Mouse (Mus musculus) liver, embryonic 14.5 days (tissue): Measurements from ENCODE around the gene Aqp9. TPM values are rescaled to one million over a fixed set of nuclear protein-coding genes. Genes with fewer than 3 reads are reported as not detected.

Experiments used
- ATAC-seq: fragments of 200-750 bp; cut with Nextera tagmentation; 2 replicates; pipeline ENCODE4 v1.8.0; 2017; ENCODE audit warnings: moderate number of reproducible peaks, mild to moderate bottlenecking, moderate library complexity; ENCODE audit not compliant: insufficient read depth
- DNase-seq, 3 experiments: peaks; one replicate each; pipeline ENCODE4 v3.0.0-alpha.2; 2012 to 2013; ENCODE audit warnings: low read depth in 3 of 3, low spot score in 3 of 3
- H3K27ac ChIP-seq: fragments of 300-500 bp; sonication (generic); 2 replicates; pipeline ENCODE4 v1.5.1; 2014; ENCODE audit warnings: moderate library complexity, mild to moderate bottlenecking, control low read depth, inconsistent platforms
- H3K27me3 ChIP-seq: fragments of 300-500 bp; sonication (generic); 2 replicates; pipeline ENCODE4 v1.6.1; 2014; ENCODE audit warnings: mild to moderate bottlenecking, low read length, moderate library complexity; ENCODE audit not compliant: control insufficient read depth, insufficient read depth
- H3K36me3 ChIP-seq: fragments of 300-500 bp; sonication (generic); replicated peaks from 2 replicates; pipeline ENCODE4 v1.6.1; 2014; ENCODE audit warnings: low read depth; ENCODE audit not compliant: control insufficient read depth, insufficient read depth
- H3K4me1 ChIP-seq, 2 experiments: fragments of 200-500 bp in 1 of 2; fragments of 300-500 bp in 1 of 2; sonication (generic) in 1 of 2; replicated peaks; 2 replicates each; pipeline ENCODE4 v1.6.1; 2012 to 2014; ENCODE audit warnings: antibody characterized with exemption in 1 of 2, inconsistent platforms in 1 of 2, low read length in 1 of 2; ENCODE audit not compliant: control insufficient read depth in 2 of 2, insufficient read depth in 2 of 2
- H3K4me2 ChIP-seq: fragments of 300-500 bp; sonication (generic); 2 replicates; pipeline ENCODE4 v1.6.1; 2014; ENCODE audit warnings: low read depth, mild to moderate bottlenecking, control low read depth, moderate library complexity
- H3K4me3 ChIP-seq, 2 experiments: fragments of 200-500 bp in 1 of 2; fragments of 300-500 bp in 1 of 2; sonication (generic) in 1 of 2; 2 replicates each; pipeline ENCODE4 v1.5.1; 2012 to 2014; ENCODE audit warnings: low read depth in 2 of 2, low read length in 2 of 2, mild to moderate bottlenecking in 2 of 2, control low read depth in 1 of 2, inconsistent platforms in 1 of 2, moderate library complexity in 1 of 2; ENCODE audit not compliant: insufficient read depth in 1 of 2
- H3K9ac ChIP-seq: fragments of 300-500 bp; sonication (generic); replicated peaks from 2 replicates; pipeline ENCODE4 v1.6.1; 2014; ENCODE audit warnings: mild to moderate bottlenecking, control low read depth, moderate library complexity
- H3K9me3 ChIP-seq: fragments of 300-500 bp; sonication (generic); 2 replicates; pipeline ENCODE4 v1.6.1; 2016; ENCODE audit warnings: low read length, mixed read lengths; ENCODE audit not compliant: control insufficient read depth
- CTCF ChIP-seq: IDR thresholded peaks from 2 replicates; pipeline ENCODE4 v1.5.1; 2016; ENCODE audit warnings: antibody characterized with exemption, low read depth, control low read depth
- EP300 ChIP-seq: IDR thresholded peaks from 2 replicates; pipeline ENCODE4 v1.6.1; 2016; ENCODE audit warnings: antibody characterized with exemption, low read depth
- WGBS: fragments of 180-500 bp; shearing (Covaris S2); extraction: QIAGEN DNeasy Blood & Tissue Kit; methylation state at CpG from one replicate; pipeline ENCODE4 v1.1.7; 2014; ENCODE audit not compliant: insufficient replicate concordance; 5-methylcytosine and 5-hydroxymethylcytosine counted together
- polyA plus RNA-seq, 2 experiments: library from polyadenylated mRNA; depleted of rRNA in 1 of 2; stranded (reverse) in 1 of 2; unstranded in 1 of 2; fragments of >200 nt; fragmentation: Nextera tagmentation in 1 of 2; extraction: Ambion mirVana in 1 of 2; gene quantifications; 2 replicates each; pipeline versions ENCODE4 v1.2.1 to v1.2.3; 2012 to 2014

Aqp9 gene
- polyA plus RNA-seq, 2 experiments, result 4.1 to 8.6 TPM

- peak overlapping the region in 1 of 2 experiments; percentile 20; a peak in 1 of 4 replicates for H3K4me3 ChIP-seq
Measured at GRCm38 (mm10) chr9:71164353-71164752, 4.1 kb downstream of the Aqp9 start.

DNA sequence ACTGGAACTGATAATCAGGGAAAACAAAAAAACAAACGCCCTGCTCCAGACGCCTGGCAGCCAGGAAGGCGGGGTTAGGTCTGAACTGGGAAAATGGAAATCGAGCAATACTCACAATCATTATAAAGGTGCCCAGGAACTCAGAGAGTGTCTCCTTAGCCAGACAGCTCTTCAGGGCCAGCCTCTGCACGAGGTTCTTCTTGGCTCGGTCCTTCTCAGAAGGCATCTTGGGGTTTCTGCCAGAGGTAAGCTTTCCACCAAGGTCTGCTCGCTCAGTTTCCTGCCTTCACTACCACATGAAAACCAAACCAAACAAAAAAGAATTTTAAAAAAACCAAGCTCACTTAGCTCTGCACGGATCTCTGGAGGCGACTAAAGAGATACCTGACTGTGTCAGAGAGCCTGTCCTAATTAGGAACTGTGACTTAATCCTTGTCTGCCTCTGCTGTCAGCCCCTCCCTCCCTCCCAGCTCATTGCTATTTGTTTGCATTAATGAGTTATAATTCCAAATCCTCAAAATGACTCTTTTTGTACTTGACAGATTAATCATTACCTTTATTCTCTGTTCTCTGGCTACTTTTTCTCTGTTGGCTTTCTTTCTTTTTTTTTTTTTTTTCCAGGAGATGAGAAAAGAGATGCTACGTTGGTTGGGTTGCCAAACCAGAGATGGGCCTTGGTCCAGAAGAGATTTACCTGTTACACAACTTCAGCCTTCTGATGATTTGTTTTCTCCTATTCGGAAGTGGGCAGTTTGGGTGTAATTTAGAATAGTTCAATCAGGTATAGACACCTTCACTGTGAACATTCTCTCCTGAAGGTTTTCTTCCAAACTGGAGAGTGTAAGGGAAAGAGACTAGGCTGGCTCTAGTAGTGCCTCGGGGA, 5.4 kb downstream of the Aqp9 start:
- Histone ChIP-seq H3K9ac (peak overlapping the region; percentile 74), H3K4me2 (peak overlapping the region; percentile 74), H3K27me3 (no peaks in the 10 kb centered on the region), H3K36me3 (no peaks in the 10 kb centered on the region), H3K4me1 (peaks cover 89 to 93% of the 10 kb centered on the region in 2 experiments), H3K9me3 (no peaks in the 10 kb centered on the region), H3K4me3 (peak overlapping the region; percentile 36 to 45), H3K27ac (peak overlapping the region; percentile 100)
- no peak for TF ChIP-seq EP300
- ATAC-seq (peak; percentile 14; the same call in 1 of the 2 replicates), DNase-seq (no peak)
- 24% methylated on average over 12 of the region's 12 CpGs for WGBS

More at GRCm38 (mm10) chr9:71164353-71164752, 4.1 kb downstream of the Aqp9 start:
- Histone ChIP-seq H3K36me3 (no peaks in the 10 kb centered on the region), H3K9ac (peak overlapping the region; percentile 85), H3K27ac (peak overlapping the region; percentile 100), H3K4me1 (peaks cover 85 to 87% of the 10 kb centered on the region in 2 experiments), H3K9me3 (no peaks in the 10 kb centered on the region), H3K27me3 (no peaks in the 10 kb centered on the region), H3K4me2 (peak overlapping the region; percentile 86)
- ATAC-seq, result 0 out of 2 replicates have a peak, but pooled peaks have one; percentile 3
- WGBS, result 57% methylated on average over 3 of the region's 3 CpGs
- no peak for DNase-seq
- no peak for TF ChIP-seq CTCF
- TF ChIP-seq EP300, result no peak

DNA sequence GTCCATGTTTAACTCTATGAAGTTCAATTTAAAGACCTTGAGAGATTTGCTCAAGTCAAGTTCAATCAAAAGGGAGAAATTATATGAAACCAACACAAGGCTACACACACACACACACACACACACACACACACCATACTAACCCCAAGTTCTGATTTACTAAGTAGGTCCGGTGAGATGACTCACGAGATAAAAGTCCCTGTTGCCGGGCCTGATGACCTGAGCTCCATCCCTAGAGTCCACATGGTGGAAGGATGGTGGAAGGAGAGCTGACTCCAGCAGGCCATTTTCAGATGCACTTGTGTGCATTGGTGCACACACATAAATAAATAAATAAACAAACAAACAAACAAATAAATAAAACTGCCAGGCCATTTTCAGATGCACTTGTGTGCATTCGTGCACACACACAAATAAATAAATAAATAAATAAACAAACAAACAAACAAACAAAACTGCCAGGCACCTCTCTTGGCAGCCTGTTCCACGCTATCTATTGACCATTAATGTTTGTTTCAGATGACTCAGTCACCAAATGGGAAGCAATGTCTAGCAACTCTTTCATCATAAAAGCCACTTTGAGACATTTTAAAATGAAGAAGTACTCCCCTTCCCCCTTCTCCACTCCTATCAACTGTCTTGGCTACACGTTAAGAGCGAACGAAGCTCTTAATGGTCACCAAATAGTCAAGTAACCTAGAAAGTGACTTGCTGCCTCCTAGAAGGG, 6.2 kb downstream of the Aqp9 start:
- Histone ChIP-seq H3K4me2 (peak overlapping the region; percentile 74), H3K9me3 (no peaks in the 10 kb centered on the region), H3K9ac (peak overlapping the region; percentile 74), H3K4me3 (peak overlapping the region; percentile 36 to 45), H3K36me3 (no peaks in the 10 kb centered on the region), H3K27ac (peak overlapping the region; percentile 100), H3K4me1 (peaks cover 89 to 94% of the 10 kb centered on the region in 2 experiments), H3K27me3 (no peaks in the 10 kb centered on the region)
- ATAC-seq (no peak), DNase-seq (no peak)
- no peak for TF ChIP-seq CTCF
- no peak for TF ChIP-seq EP300
- WGBS, result 30% methylated on average over 8 of the region's 8 CpGs

GRCm38 (mm10) chr9:71160849-71161711, 7.4 kb downstream of the Aqp9 start:
- H3K9me3 ChIP-seq, result no peaks in the 10 kb centered on the region
- peak overlapping the region; percentile 50 for H3K9ac ChIP-seq
- H3K27ac ChIP-seq, result peak overlapping the region; percentile 78
- ATAC-seq (no peak), DNase-seq (no peak)
- peaks cover 89 to 94% of the 10 kb centered on the region in 2 experiments for H3K4me1 ChIP-seq
- H3K4me2 ChIP-seq, result peak overlapping the region; percentile 74
- TF ChIP-seq CTCF (no peak), EP300 (no peak)
- no peaks in the 10 kb centered on the region for H3K36me3 ChIP-seq
- peak overlapping the region; percentile 7 to 30; a peak in 2 of 4 replicates for H3K4me3 ChIP-seq
- no peaks in the 10 kb centered on the region for H3K27me3 ChIP-seq
- 42% methylated on average over 13 of the region's 13 CpGs for WGBS
